Mouse (Mus musculus): Measurements from ENCODE around the gene Psg18. TPM values are rescaled to one million over a fixed set of nuclear protein-coding genes. Genes with fewer than 3 reads are reported as not detected.
"Not testable (repeated sequence)": the region's sequence is repeated elsewhere in the genome, so short reads cannot be mapped to it uniquely, and the experiment has no call there.

Psg18 gene
- not detected in 2 replicates for polyA plus RNA-seq (2014; fragmentation: Nextera tagmentation; extraction: Ambion mirVana)

DNA sequence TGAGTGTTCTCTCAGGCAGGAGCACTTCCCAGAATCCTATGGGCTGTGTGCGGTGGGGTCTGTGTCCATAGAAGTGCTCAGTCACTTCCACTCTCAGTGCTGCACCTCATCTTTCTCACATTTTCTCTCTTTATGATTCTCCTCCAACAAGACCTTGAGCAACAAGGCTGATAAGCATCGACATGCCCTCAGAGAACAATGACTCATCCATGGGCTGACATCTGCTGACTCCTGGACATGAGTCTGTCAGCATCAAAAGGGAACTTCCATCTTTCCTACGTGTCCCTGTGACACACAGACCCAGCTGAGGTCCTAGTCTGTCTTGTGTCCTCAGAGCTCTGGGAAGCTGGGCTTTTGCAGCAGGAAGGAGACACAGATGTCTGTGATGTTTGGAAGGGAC, at the start of gene Psg18:
Gene Psg18, minus strand, starts transcription at position 101 of the 400 bp plus-strand sequence.
- H3K4me1 ChIP-seq (ENCODE audit: control insufficient read depth in 2 of 2, insufficient read depth in 2 of 2, low read length in 2 of 2); ATAC-seq (ENCODE audit: insufficient number of reproducible peaks, insufficient read depth, low FRiP score, low read depth); H3K9me3 ChIP-seq (ENCODE audit: control insufficient read depth, low read length); H3K36me3 ChIP-seq (ENCODE audit: control insufficient read depth, insufficient read depth, low read length); H3K27ac ChIP-seq (replicated peaks in 1 of 2; ENCODE audit: control insufficient read depth in 1 of 2, insufficient read depth in 1 of 2, low read depth in 2 of 2, low read length in 2 of 2); H3K4me2 ChIP-seq (ENCODE audit: low read length); H3K27me3 ChIP-seq (ENCODE audit: control insufficient read depth, insufficient read depth, low read length); H3K9ac ChIP-seq (ENCODE audit: low read length); H3K4me3 ChIP-seq (ENCODE audit: control insufficient read depth in 1 of 2, insufficient read depth in 1 of 2, low read depth in 1 of 2, low read length in 2 of 2): not testable (repeated sequence)
- WGBS: 53% methylated on average over 3 of the region's 3 CpGs

DNA sequence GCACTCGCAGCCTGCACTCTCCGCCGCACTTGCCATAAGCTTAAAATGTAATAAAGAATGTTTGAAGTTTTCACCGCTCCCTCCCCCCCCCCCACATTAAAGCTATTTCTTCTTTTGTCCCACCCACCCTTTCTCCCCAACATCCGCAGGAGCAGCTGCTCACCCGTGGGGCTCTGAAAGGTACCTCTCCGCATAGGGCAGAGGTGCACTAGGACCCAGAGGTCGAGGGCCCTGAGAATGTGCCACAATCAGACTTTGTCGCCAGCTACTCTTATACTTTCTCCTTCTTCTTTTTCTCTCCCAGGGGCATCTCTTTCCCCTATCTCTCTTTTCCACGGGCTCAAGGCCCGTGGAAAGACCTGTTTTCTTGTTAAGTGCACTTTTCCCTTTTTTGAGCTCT, 48.6 kb upstream of the Psg18 start:
- H3K4me2 ChIP-seq (ENCODE audit: low read length): no peak overlapping the region
- no peak for ATAC-seq (ENCODE audit: insufficient number of reproducible peaks, insufficient read depth, low FRiP score, low read depth)
- H3K9me3 ChIP-seq (ENCODE audit: control insufficient read depth, low read length): peaks cover 17% of the 10 kb centered on the region
- no peak overlapping the region for H3K4me3 ChIP-seq (ENCODE audit: control insufficient read depth in 1 of 2, insufficient read depth in 1 of 2, low read depth in 1 of 2, low read length in 2 of 2)
- H3K9ac ChIP-seq (ENCODE audit: low read length): no peak overlapping the region
- no peaks in the 10 kb centered on the region for H3K4me1 ChIP-seq (ENCODE audit: control insufficient read depth in 2 of 2, insufficient read depth in 2 of 2, low read length in 2 of 2)
- no peaks in the 10 kb centered on the region for H3K27me3 ChIP-seq (ENCODE audit: control insufficient read depth, insufficient read depth, low read length)
- 46% methylated on average over 11 of the region's 11 CpGs for WGBS
- H3K27ac ChIP-seq (replicated peaks in 1 of 2; ENCODE audit: control insufficient read depth in 1 of 2, insufficient read depth in 1 of 2, low read depth in 2 of 2, low read length in 2 of 2): no peak overlapping the region
- H3K36me3 ChIP-seq (ENCODE audit: control insufficient read depth, insufficient read depth, low read length): no peaks in the 10 kb centered on the region

DNA sequence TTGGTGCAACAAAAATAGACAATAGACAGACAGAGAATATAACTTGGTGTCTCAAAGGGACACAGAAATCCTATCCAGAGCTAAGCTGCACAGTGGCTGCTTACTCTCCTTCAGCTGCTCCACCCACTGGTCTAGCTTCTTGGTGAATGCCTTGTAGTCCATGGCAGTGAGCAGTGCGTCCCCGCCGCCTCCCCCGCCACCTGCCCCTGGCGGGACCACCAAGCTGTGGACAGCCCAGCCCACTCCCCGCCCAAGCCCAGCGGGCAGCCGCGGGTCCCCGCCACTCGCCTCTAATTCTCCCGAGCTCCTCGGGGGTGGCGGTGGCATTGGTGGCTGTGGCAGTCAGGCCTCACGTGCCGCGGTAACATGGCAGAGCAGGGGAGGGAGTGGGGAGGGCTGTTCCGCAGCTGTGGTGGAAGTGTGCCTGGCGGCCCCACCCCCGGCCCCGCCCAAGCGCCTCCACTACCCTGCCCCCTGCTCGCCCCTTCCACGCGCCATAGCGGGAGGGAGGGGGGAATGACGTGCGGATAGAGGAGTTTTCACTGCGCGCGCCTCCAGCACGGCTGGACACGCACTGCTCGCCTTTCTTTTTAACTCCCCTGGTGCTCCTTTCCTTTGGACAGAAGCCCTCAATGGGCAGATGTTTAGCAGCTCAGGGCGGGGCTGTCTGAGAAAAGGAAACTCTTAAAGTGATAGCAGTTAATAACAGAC, 47.9 kb upstream of the Psg18 start:
- no peak overlapping the region for H3K4me2 ChIP-seq (ENCODE audit: low read length)
- 29% methylated on average over 34 of the region's 35 CpGs for WGBS
- ATAC-seq (ENCODE audit: insufficient number of reproducible peaks, insufficient read depth, low FRiP score, low read depth): 0 out of 2 replicates have a peak, but pooled peaks have one; percentile 26
- H3K27ac ChIP-seq (replicated peaks in 1 of 2; ENCODE audit: control insufficient read depth in 1 of 2, insufficient read depth in 1 of 2, low read depth in 2 of 2, low read length in 2 of 2): no peak overlapping the region
- H3K9me3 ChIP-seq (ENCODE audit: control insufficient read depth, low read length): peaks cover 15% of the 10 kb centered on the region
- H3K36me3 ChIP-seq (ENCODE audit: control insufficient read depth, insufficient read depth, low read length): no peaks in the 10 kb centered on the region
- H3K4me1 ChIP-seq (ENCODE audit: control insufficient read depth in 2 of 2, insufficient read depth in 2 of 2, low read length in 2 of 2): no peaks in the 10 kb centered on the region
- no peaks in the 10 kb centered on the region for H3K27me3 ChIP-seq (ENCODE audit: control insufficient read depth, insufficient read depth, low read length)
- H3K9ac ChIP-seq (ENCODE audit: low read length): no peak overlapping the region
- H3K4me3 ChIP-seq (ENCODE audit: control insufficient read depth in 1 of 2, insufficient read depth in 1 of 2, low read depth in 1 of 2, low read length in 2 of 2): no peak overlapping the region

DNA sequence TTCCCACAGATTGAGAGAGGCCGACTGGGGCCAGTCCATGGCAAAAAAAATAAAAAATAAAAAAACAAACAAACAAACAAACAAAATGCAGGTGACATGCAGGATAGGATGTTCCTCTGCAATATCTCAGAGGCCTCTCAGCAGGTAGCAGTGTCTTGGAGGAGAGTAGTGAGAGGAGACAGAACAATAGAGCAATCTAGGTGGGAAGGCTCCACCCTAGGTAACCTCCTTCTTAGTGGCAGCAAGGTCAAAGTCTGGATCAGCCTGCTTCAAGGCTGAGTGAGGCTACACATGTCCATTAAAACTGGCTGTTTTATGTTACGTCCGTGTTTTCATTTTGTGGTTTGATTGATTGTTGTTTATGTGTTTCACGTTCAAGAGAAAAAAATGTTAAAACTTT, 36.7 kb upstream of the Psg18 start:
- peaks cover 12% of the 10 kb centered on the region for H3K9me3 ChIP-seq (ENCODE audit: control insufficient read depth, low read length)
- not testable (repeated sequence) for H3K27ac ChIP-seq (replicated peaks in 1 of 2; ENCODE audit: control insufficient read depth in 1 of 2, insufficient read depth in 1 of 2, low read depth in 2 of 2, low read length in 2 of 2)

DNA sequence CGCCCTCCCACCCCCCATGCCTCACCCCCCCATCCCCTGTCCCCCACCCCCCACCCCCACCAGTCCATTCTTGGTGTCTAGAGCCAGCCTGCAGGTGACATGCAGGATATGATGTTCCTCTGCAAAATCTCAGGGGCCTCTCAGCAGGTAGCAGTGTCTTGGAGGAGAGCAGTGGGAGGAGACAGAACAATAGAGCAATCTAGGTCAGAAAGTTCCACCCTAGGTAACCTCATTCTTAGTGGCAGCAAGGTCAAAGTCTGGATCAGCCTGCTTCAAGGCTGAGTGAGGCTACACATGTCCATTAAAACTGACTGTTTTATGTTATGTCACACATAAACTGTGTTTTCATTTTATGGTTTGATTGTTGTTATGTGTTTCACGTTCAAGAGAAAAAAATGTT, 23.5 kb upstream of the Psg18 start:
- H3K27ac ChIP-seq (replicated peaks in 1 of 2; ENCODE audit: control insufficient read depth in 1 of 2, insufficient read depth in 1 of 2, low read depth in 2 of 2, low read length in 2 of 2): no peak overlapping the region

More for the DNA sequence above, 36.7 kb upstream of the Psg18 start:
- not testable (repeated sequence) for ATAC-seq (ENCODE audit: insufficient number of reproducible peaks, insufficient read depth, low FRiP score, low read depth); H3K4me1 ChIP-seq (ENCODE audit: control insufficient read depth in 2 of 2, insufficient read depth in 2 of 2, low read length in 2 of 2); H3K36me3 ChIP-seq (ENCODE audit: control insufficient read depth, insufficient read depth, low read length); H3K9ac ChIP-seq (ENCODE audit: low read length); H3K4me3 ChIP-seq (ENCODE audit: control insufficient read depth in 1 of 2, insufficient read depth in 1 of 2, low read depth in 1 of 2, low read length in 2 of 2); H3K27me3 ChIP-seq (ENCODE audit: control insufficient read depth, insufficient read depth, low read length); H3K4me2 ChIP-seq (ENCODE audit: low read length)
- WGBS: 74% methylated on average over 4 of the region's 4 CpGs

DNA sequence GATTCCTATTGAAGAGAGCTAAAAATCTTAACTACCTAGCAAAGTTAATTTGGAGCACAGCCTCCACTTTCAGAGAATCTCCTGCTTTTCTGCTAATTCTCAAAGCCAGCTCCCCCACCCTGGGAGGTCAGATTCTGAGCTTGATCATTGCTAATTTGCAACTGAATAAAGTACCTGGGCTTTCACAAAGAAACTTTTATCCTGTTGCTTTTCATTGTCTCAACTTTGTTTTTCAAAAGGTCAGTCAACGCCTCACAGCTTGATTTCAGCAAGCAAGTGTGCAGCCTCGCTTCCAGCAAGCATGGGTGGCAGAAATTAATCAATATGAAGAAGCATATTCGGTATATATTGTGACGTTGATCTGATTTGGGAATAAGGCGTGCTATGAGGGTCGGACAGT, 19.4 kb downstream of the Psg18 start:
- 61% methylated on average over 6 of the region's 6 CpGs for WGBS
- ATAC-seq (ENCODE audit: insufficient number of reproducible peaks, insufficient read depth, low FRiP score, low read depth): not testable (repeated sequence)

More for the DNA sequence above, 23.5 kb upstream of the Psg18 start:
- H3K4me2 ChIP-seq (ENCODE audit: low read length): no peak overlapping the region
- no peak overlapping the region for H3K4me3 ChIP-seq (ENCODE audit: control insufficient read depth in 1 of 2, insufficient read depth in 1 of 2, low read depth in 1 of 2, low read length in 2 of 2)
- 48% methylated on average over 2 of the region's 2 CpGs for WGBS
- no peaks in the 10 kb centered on the region for H3K27me3 ChIP-seq (ENCODE audit: control insufficient read depth, insufficient read depth, low read length)
- no peaks in the 10 kb centered on the region for H3K4me1 ChIP-seq (ENCODE audit: control insufficient read depth in 2 of 2, insufficient read depth in 2 of 2, low read length in 2 of 2)
- H3K9me3 ChIP-seq (ENCODE audit: control insufficient read depth, low read length): peaks cover 14% of the 10 kb centered on the region
- H3K9ac ChIP-seq (ENCODE audit: low read length): no peak overlapping the region
- no peaks in the 10 kb centered on the region for H3K36me3 ChIP-seq (ENCODE audit: control insufficient read depth, insufficient read depth, low read length)
- no peak for ATAC-seq (ENCODE audit: insufficient number of reproducible peaks, insufficient read depth, low FRiP score, low read depth)

More for the DNA sequence above, 19.4 kb downstream of the Psg18 start:
- H3K36me3 ChIP-seq (ENCODE audit: control insufficient read depth, insufficient read depth, low read length); H3K27ac ChIP-seq (replicated peaks in 1 of 2; ENCODE audit: control insufficient read depth in 1 of 2, insufficient read depth in 1 of 2, low read depth in 2 of 2, low read length in 2 of 2); H3K9me3 ChIP-seq (ENCODE audit: control insufficient read depth, low read length); H3K27me3 ChIP-seq (ENCODE audit: control insufficient read depth, insufficient read depth, low read length); H3K4me3 ChIP-seq (ENCODE audit: control insufficient read depth in 1 of 2, insufficient read depth in 1 of 2, low read depth in 1 of 2, low read length in 2 of 2); H3K4me1 ChIP-seq (ENCODE audit: control insufficient read depth in 2 of 2, insufficient read depth in 2 of 2, low read length in 2 of 2); H3K4me2 ChIP-seq (ENCODE audit: low read length); H3K9ac ChIP-seq (ENCODE audit: low read length): not testable (repeated sequence)

Other genes with a start within 250 kb of the Psg18 start
- not detected in 2 replicates for gene Igfl3, start 178.5 kb downstream of the Psg18 start, polyA plus RNA-seq (2014; fragmentation: Nextera tagmentation; extraction: Ambion mirVana)
- gene Mill1, start 109.7 kb downstream of the Psg18 start, polyA plus RNA-seq (2014; fragmentation: Nextera tagmentation; extraction: Ambion mirVana): not detected in 2 replicates
- gene Psg28, start 77.0 kb upstream of the Psg18 start, polyA plus RNA-seq (2014; fragmentation: Nextera tagmentation; extraction: Ambion mirVana): not detected in 2 replicates
- gene Psg26, start 129.2 kb upstream of the Psg18 start, polyA plus RNA-seq (2014; fragmentation: Nextera tagmentation; extraction: Ambion mirVana): not detected in 2 replicates
- not detected in 2 replicates for gene Psg25, start 177.3 kb upstream of the Psg18 start, polyA plus RNA-seq (2014; fragmentation: Nextera tagmentation; extraction: Ambion mirVana)
- gene Psg27, start 212.3 kb upstream of the Psg18 start, polyA plus RNA-seq (2014; fragmentation: Nextera tagmentation; extraction: Ambion mirVana): not detected in 2 replicates

Measured in heart, embryonic 14.5 days (tissue).